16 mouse cellular contexts compared by ENCODE assay signal in the genomic region with DNA sequence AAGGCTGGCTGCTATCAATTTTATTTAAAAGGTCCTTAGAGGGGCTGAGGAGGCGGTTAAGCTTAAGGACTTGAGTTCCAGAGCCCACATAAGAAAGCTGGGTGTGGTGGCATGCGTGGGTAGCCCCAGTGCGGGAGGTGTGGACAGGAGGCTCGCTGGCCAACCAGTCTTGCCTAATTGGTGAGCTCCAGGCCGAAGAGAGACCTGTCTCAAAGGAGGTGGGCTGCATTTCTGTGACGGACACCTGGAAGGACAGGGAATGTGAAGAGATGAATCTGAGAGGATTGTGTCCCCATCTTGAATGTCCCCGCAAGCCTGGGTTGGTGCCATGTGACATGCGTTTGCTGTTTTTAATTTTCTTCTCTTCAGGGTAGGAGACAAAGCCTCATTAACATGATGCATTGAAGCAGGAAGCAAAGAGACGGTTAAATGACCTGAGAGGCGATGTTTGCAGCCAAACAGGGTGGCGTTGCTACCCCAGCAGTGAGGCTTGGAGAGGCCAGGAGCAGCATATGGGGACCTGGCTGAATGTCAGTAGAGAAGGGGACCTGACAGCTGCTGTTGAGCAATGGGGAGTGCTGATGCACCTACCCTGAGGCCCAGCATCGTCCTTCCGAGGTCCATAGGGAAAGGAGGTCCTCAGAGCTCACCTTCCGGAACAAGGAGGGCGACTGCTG. TPM values are rescaled to one million over a fixed set of nuclear protein-coding genes. Genes with fewer than 3 reads are reported as not detected.
DNase-seq lines count a peak whose midpoint lies in the region; ATAC-seq and TF ChIP-seq lines count a peak whose summit lies in the region.
"Had no signal": no experiment of that assay in that cellular context is flagged by ENCODE, and none has a peak within 500 bp of the region (broad histone marks: within the 10 kb centered on the region; RNA-seq: fewer than 3 reads in every experiment).

No protein-coding gene starts in this region.

- 62% methylated on average over 15 of the region's 15 CpGs for whole genome bisulfite sequencing in kidney, embryonic 15.5 days
- 83% methylated on average over 15 of the region's 15 CpGs for WGBS in embryonic facial prominence, embryonic 11.5 days
- WGBS in limb, embryonic 12.5 days = 55% methylated on average over 15 of the region's 15 CpGs

- no peak for TF ChIP-seq CTCF in left cerebral cortex, adult 2 months (IDR thresholded peaks at IDR 0.05)

- H3K9me3 ChIP-seq in kidney, embryonic 15.5 days (replicated peaks) = no peaks in the 10 kb centered on the region
- no peaks in the 10 kb centered on the region; the same call in 1 of the 2 replicates for H3K9me3 ChIP-seq in embryonic facial prominence, embryonic 11.5 days (replicated peaks; ENCODE audit: control insufficient read depth, low read length)
- H3K9me3 ChIP-seq in limb, embryonic 12.5 days = peaks cover 5% of the 10 kb centered on the region; the same call in 1 of the 2 replicates
- H3K9me3 ChIP-seq: liver, embryonic 12.5 days; midbrain, embryonic 12.5 days had no signal

- no peaks in the 10 kb centered on the region for H3K36me3 ChIP-seq in kidney, embryonic 15.5 days
- H3K36me3 ChIP-seq in embryonic facial prominence, embryonic 11.5 days (replicated peaks; ENCODE audit: control insufficient read depth, insufficient read depth, low read depth, low read length) = no peaks in the 10 kb centered on the region
- no peaks in the 10 kb centered on the region for H3K36me3 ChIP-seq in limb, embryonic 12.5 days
- H3K36me3 ChIP-seq: liver, embryonic 12.5 days; midbrain, embryonic 12.5 days had no signal

- DNase-seq in cerebellum, postnatal 10 days = peak; percentile 73 to 83
- no peak for DNase-seq in cerebellum, adult 9-11 months
- no peak for DNase-seq in kidney, postnatal 14 days
- no peak for DNase-seq in embryonic facial prominence, embryonic 11.5 days (ENCODE audit: low spot score)
- no peak for DNase-seq in frontal cortex, postnatal 14 days (ENCODE audit: low spot score in 2 of 2)
- no peak for DNase-seq in left cerebral cortex, adult 2 months (ENCODE audit: extremely low spot score in 1 of 2, low spot score in 2 of 2)
- DNase-seq: adrenal gland, adult 8-10 months; gastrocnemius, adult 2 months; heart, postnatal 36 days; kidney, postnatal 4 days had no signal

- no peak overlapping the region for H3K9ac ChIP-seq in kidney, embryonic 15.5 days
- H3K9ac ChIP-seq in embryonic facial prominence, embryonic 11.5 days (replicated peaks; ENCODE audit: low read length) = no peak overlapping the region
- no peak overlapping the region for H3K9ac ChIP-seq in limb, embryonic 12.5 days (replicated peaks)
- H3K9ac ChIP-seq: liver, embryonic 12.5 days; midbrain, embryonic 12.5 days had no signal

- H3K27me3 ChIP-seq in kidney, embryonic 15.5 days = 0 out of 2 replicates have a peak, but pooled peaks cover 3% of the 10 kb centered on the region
- H3K27me3 ChIP-seq in embryonic facial prominence, embryonic 11.5 days (ENCODE audit: control insufficient read depth, insufficient read depth, low read length) = no peaks in the 10 kb centered on the region
- H3K27me3 ChIP-seq in limb, embryonic 12.5 days = no peaks in the 10 kb centered on the region

- H3K27ac ChIP-seq in kidney, embryonic 15.5 days = 0 out of 2 replicates have a peak overlapping the region, but pooled peaks have one; percentile 45
- peak overlapping the region; percentile 92; the same call in 1 of the 2 replicates for H3K27ac ChIP-seq in embryonic facial prominence, embryonic 11.5 days (replicated peaks; ENCODE audit: low read depth, low read length)
- peak overlapping the region; percentile 96 for H3K27ac ChIP-seq in limb, embryonic 12.5 days
- no peak overlapping the region for H3K27ac ChIP-seq in left cerebral cortex, adult 2 months
- H3K27ac ChIP-seq: liver, embryonic 12.5 days had no signal

- H3K4me3 ChIP-seq in kidney, embryonic 15.5 days (replicated peaks) = no peak overlapping the region
- no peak overlapping the region for H3K4me3 ChIP-seq in embryonic facial prominence, embryonic 11.5 days (ENCODE audit: low read depth, low read length)
- H3K4me3 ChIP-seq in limb, embryonic 12.5 days (replicated peaks) = no peak overlapping the region
- no peak overlapping the region for H3K4me3 ChIP-seq in left cerebral cortex, adult 2 months
- H3K4me3 ChIP-seq: gastrocnemius, adult 2 months; liver, embryonic 12.5 days; midbrain, embryonic 12.5 days had no signal

- no peak for ATAC-seq in kidney, embryonic 15.5 days (replicated peaks; ENCODE audit: low FRiP score)
- no peak for ATAC-seq in embryonic facial prominence, embryonic 11.5 days (replicated peaks; ENCODE audit: insufficient number of reproducible peaks, low FRiP score, low TSS enrichment, low read depth)
- no peak for ATAC-seq in limb, embryonic 12.5 days (ENCODE audit: insufficient number of reproducible peaks, insufficient read depth, low FRiP score, low TSS enrichment, low read depth)
- ATAC-seq: intestine, postnatal 0 days; liver, embryonic 12.5 days; lung, postnatal 0 days had no signal

- no peak overlapping the region for H3K4me2 ChIP-seq in kidney, embryonic 15.5 days
- H3K4me2 ChIP-seq in embryonic facial prominence, embryonic 11.5 days (ENCODE audit: low read depth, low read length) = no peak overlapping the region
- no peak overlapping the region for H3K4me2 ChIP-seq in limb, embryonic 12.5 days
- H3K4me2 ChIP-seq: liver, embryonic 12.5 days; midbrain, embryonic 12.5 days had no signal

- intact Hi-C loops in left cerebral cortex, adult 2 months (cut with DNase I) = no loop called here

- peaks cover 57% of the 10 kb centered on the region for H3K4me1 ChIP-seq in kidney, embryonic 15.5 days
- H3K4me1 ChIP-seq in embryonic facial prominence, embryonic 11.5 days (ENCODE audit: control insufficient read depth, insufficient read depth, low read length) = peaks cover 13% of the 10 kb centered on the region; the same call in 1 of the 2 replicates
- H3K4me1 ChIP-seq in limb, embryonic 12.5 days (replicated peaks) = peaks cover 72% of the 10 kb centered on the region

RNA-seq across cellular contexts. Expression of gene Sulf2, which starts 26.7 kb away (rescaled TPM):
- polyA plus RNA-seq in kidney, embryonic 15.5 days (2015; fragmentation: Nextera tagmentation; extraction: Ambion mirVana) = 61.0 and 65.3 TPM in 2 replicates
- 166 and 168 TPM in 2 replicates for polyA plus RNA-seq in embryonic facial prominence, embryonic 11.5 days (2014; fragmentation: Nextera tagmentation; extraction: Ambion mirVana)
- polyA plus RNA-seq in limb, embryonic 12.5 days (2016; fragmentation: Nextera tagmentation; extraction: Ambion mirVana) = 176 and 187 TPM in 2 replicates
- total RNA-seq in left cerebral cortex, adult 2 months (2021) = 100 to 1,000 TPM; 100 to 102 TPM

Comparison
In these comparisons a context has a peak if more than half of its experiments do, and no peak if none do; other contexts are left out.
1. DNase-seq: peak in cerebellum, postnatal 10 days (2 of 2); none in cerebellum, adult 9-11 months (single experiment), kidney, postnatal 14 days (single experiment), embryonic facial prominence, embryonic 11.5 days (single experiment), frontal cortex, postnatal 14 days (0 of 2) and left cerebral cortex, adult 2 months (0 of 2).